Mouse (Mus musculus): Measurements from ENCODE around the gene Btnl6. TPM values are rescaled to one million over a fixed set of nuclear protein-coding genes. Genes with fewer than 3 reads are reported as not detected.
"Not testable (repeated sequence)": the region's sequence is repeated elsewhere in the genome, so short reads cannot be mapped to it uniquely, and the experiment has no call there.

Gene Btnl6
- polyA plus RNA-seq, 1 experiment from 2014 or later, result not detected

DNA sequence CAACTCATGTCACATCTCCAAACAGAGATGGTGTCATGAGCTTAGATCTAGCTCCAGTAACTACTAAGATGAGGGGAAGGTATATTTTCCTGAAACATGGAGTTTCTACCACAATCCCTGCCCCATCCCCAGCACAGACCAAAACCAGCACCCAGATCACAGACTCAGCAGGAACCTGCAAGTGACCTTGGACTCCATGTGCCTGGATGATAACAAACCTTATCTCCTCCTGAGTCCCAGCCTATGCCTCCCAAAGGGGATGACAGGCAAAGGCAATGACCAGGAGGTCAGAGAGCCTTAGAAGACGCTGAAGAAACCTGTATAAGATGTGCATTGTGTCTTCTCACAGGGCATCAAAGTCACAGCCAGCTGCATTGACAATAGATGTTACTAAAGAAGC lies 1.8 kb upstream of the Btnl6 start:
- no peaks in the 10 kb centered on the region for H3K36me3 ChIP-seq (ENCODE audit: control insufficient read depth, insufficient read depth, low read length)
- H3K9me3 ChIP-seq (ENCODE audit: control insufficient read depth, low read length), result no peaks in the 10 kb centered on the region
- H3K4me1 ChIP-seq (ENCODE audit: control insufficient read depth, insufficient read depth, low read length), result no peaks in the 10 kb centered on the region
- no peak overlapping the region for H3K4me2 ChIP-seq (ENCODE audit: low read depth, severe bottlenecking)
- ATAC-seq (ENCODE audit: insufficient number of reproducible peaks, low FRiP score, low TSS enrichment, low read depth), result no peak
- no peak overlapping the region for H3K4me3 ChIP-seq (ENCODE audit: low read depth, low read length)
- no peak overlapping the region for H3K27ac ChIP-seq (replicated peaks; ENCODE audit: low read depth, low read length)
- H3K9ac ChIP-seq (ENCODE audit: low read length), result no peak overlapping the region
- DNase-seq (ENCODE audit: low spot score), result no peak
- H3K27me3 ChIP-seq (ENCODE audit: control insufficient read depth, insufficient read depth, low read length), result no peaks in the 10 kb centered on the region
- WGBS, result 90% methylated on average over 1 of the region's 1 CpGs

DNA sequence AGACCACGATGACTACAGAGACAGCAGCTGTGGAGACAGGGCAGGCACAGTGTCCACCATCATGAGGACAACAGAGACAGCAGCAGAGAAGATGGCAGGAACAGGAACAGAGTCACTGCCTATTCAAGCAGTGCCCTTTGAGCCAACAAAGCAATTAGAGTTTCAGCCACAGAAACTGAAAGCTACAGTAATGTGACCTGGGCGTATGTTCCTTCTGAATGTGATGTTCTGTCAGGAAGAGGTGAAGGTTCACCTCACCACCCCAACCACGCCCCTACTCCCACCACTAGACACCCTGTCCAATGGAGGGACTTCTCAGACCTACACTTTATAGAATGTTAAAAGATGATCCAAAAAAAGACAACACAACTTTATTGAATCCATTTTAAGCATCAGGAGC lies 1.4 kb upstream of the Btnl6 start:
- H3K4me3 ChIP-seq (ENCODE audit: low read depth, low read length); H3K27me3 ChIP-seq (ENCODE audit: control insufficient read depth, insufficient read depth, low read length); H3K4me2 ChIP-seq (ENCODE audit: low read depth, severe bottlenecking); DNase-seq (ENCODE audit: low spot score); ATAC-seq (ENCODE audit: insufficient number of reproducible peaks, low FRiP score, low TSS enrichment, low read depth); H3K4me1 ChIP-seq (ENCODE audit: control insufficient read depth, insufficient read depth, low read length); H3K36me3 ChIP-seq (ENCODE audit: control insufficient read depth, insufficient read depth, low read length); H3K27ac ChIP-seq (replicated peaks; ENCODE audit: low read depth, low read length); H3K9ac ChIP-seq (ENCODE audit: low read length); H3K9me3 ChIP-seq (ENCODE audit: control insufficient read depth, low read length): not testable (repeated sequence)
- WGBS, result 76% methylated on average over 3 of the region's 3 CpGs

DNA sequence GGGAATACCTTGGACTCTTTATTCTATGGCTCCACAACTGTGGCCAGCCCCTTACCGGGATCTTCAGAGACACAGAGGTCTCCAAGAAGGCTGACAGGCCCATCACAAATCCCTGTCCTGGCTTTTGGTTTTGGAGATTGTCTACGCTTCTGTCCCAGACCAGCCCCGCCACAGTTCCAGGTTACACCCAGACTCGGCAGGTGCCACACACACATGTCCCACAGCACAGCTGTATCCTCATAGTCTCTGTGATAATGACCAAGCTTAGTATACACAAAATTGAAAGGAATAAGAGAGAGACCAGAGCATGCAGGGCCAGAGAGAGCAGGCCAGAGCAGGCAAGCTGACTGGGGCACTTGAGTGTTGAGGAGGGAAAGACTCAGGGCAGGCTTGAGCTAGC lies 643 bp upstream of the Btnl6 start:
- Histone ChIP-seq H3K27me3 (ENCODE audit: control insufficient read depth, insufficient read depth, low read length) (no peaks in the 10 kb centered on the region), H3K4me3 (ENCODE audit: low read depth, low read length) (no peak overlapping the region), H3K9me3 (ENCODE audit: control insufficient read depth, low read length) (no peaks in the 10 kb centered on the region), H3K27ac (replicated peaks; ENCODE audit: low read depth, low read length) (no peak overlapping the region), H3K4me1 (ENCODE audit: control insufficient read depth, insufficient read depth, low read length) (no peaks in the 10 kb centered on the region), H3K9ac (ENCODE audit: low read length) (no peak overlapping the region), H3K4me2 (ENCODE audit: low read depth, severe bottlenecking) (no peak overlapping the region), H3K36me3 (ENCODE audit: control insufficient read depth, insufficient read depth, low read length) (no peaks in the 10 kb centered on the region)
- DNase-seq (ENCODE audit: low spot score) (no peak), ATAC-seq (ENCODE audit: insufficient number of reproducible peaks, low FRiP score, low TSS enrichment, low read depth) (no peak)
- 93% methylated on average over 4 of the region's 4 CpGs for WGBS

DNA sequence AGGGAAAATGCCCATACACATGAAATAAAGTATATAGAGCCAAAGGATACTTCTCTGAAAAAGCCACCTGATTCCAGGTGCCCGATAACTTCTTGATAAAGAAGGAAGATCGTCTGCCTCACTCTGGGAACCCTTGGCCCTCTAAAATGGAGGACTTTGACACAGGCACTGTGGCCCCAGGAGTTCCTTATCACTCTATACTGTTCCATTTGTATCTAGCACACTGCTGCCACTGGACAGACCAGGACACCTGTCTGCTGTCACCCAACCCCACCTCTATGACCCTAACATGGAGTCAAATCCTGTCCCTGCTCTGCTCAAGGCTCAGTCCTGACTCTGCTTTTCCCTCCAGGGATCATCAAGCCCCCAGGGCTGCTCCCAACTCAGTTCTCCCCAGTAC lies 638 bp downstream of the Btnl6 start:
- no peaks in the 10 kb centered on the region for H3K9me3 ChIP-seq (ENCODE audit: control insufficient read depth, low read length)
- no peak overlapping the region for H3K4me3 ChIP-seq (ENCODE audit: low read depth, low read length)
- H3K4me1 ChIP-seq (ENCODE audit: control insufficient read depth, insufficient read depth, low read length), result no peaks in the 10 kb centered on the region
- no peak for ATAC-seq (ENCODE audit: insufficient number of reproducible peaks, low FRiP score, low TSS enrichment, low read depth)
- no peak overlapping the region for H3K9ac ChIP-seq (ENCODE audit: low read length)
- H3K36me3 ChIP-seq (ENCODE audit: control insufficient read depth, insufficient read depth, low read length), result no peaks in the 10 kb centered on the region
- no peak overlapping the region for H3K4me2 ChIP-seq (ENCODE audit: low read depth, severe bottlenecking)
- H3K27ac ChIP-seq (replicated peaks; ENCODE audit: low read depth, low read length), result no peak overlapping the region
- no peaks in the 10 kb centered on the region for H3K27me3 ChIP-seq (ENCODE audit: control insufficient read depth, insufficient read depth, low read length)
- no peak for DNase-seq (ENCODE audit: low spot score)
- 88% methylated on average over 2 of the region's 2 CpGs for WGBS

DNA sequence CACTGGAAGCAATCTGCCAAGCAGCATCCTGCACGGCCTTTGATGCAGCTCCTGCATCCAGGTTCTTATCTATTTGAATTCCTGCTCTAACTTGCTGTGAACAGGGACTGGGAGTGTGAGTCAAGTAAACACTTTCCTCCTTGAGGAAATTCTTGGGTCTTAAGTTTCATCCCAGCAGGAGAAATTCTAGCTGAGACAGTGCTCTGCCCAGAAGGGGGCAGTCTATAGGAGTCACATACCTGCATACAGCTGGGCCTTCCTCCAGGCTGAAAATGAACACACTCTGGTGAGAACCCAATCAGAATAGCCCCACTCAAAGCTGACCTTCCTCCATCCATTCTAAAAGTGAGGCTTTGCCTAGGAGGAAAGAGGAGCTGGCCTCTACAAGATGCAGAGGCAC lies 5.4 kb downstream of the Btnl6 start:
- WGBS, result 60% methylated on average over 1 of the region's 1 CpGs
- not testable (repeated sequence) for H3K27me3 ChIP-seq (ENCODE audit: control insufficient read depth, insufficient read depth, low read length); H3K4me3 ChIP-seq (ENCODE audit: low read depth, low read length); H3K9ac ChIP-seq (ENCODE audit: low read length); H3K9me3 ChIP-seq (ENCODE audit: control insufficient read depth, low read length); DNase-seq (ENCODE audit: low spot score); H3K4me2 ChIP-seq (ENCODE audit: low read depth, severe bottlenecking); ATAC-seq (ENCODE audit: insufficient number of reproducible peaks, low FRiP score, low TSS enrichment, low read depth); H3K4me1 ChIP-seq (ENCODE audit: control insufficient read depth, insufficient read depth, low read length); H3K27ac ChIP-seq (replicated peaks; ENCODE audit: low read depth, low read length); H3K36me3 ChIP-seq (ENCODE audit: control insufficient read depth, insufficient read depth, low read length)

DNA sequence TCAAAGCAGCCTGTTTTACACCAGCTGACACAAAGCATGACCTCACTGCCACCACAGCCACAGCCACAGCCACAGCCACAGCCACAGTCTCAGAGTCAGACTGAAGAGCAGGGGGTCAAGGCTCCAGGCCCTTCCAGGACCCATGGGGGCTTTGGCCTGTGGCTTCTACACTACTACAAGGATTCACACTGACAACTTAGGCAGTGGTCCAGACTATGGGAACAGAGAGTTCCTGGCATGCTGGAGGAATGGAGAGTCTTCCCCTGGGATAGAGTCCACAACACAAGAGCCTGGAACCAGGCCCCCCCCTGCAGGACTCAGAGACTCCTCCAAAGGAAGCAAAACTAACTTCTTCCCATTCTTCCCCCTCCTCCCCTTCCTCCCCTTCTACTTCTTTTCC lies 9.6 kb downstream of the Btnl6 start:
- Histone ChIP-seq H3K9ac (ENCODE audit: low read length) (no peak overlapping the region), H3K4me2 (ENCODE audit: low read depth, severe bottlenecking) (no peak overlapping the region), H3K9me3 (ENCODE audit: control insufficient read depth, low read length) (no peaks in the 10 kb centered on the region), H3K4me3 (ENCODE audit: low read depth, low read length) (no peak overlapping the region), H3K27ac (replicated peaks; ENCODE audit: low read depth, low read length) (no peak overlapping the region), H3K36me3 (ENCODE audit: control insufficient read depth, insufficient read depth, low read length) (no peaks in the 10 kb centered on the region), H3K27me3 (ENCODE audit: control insufficient read depth, insufficient read depth, low read length) (no peaks in the 10 kb centered on the region), H3K4me1 (ENCODE audit: control insufficient read depth, insufficient read depth, low read length) (no peaks in the 10 kb centered on the region)
- no peak for ATAC-seq (ENCODE audit: insufficient number of reproducible peaks, low FRiP score, low TSS enrichment, low read depth)
- no peak for DNase-seq (ENCODE audit: low spot score)

DNA sequence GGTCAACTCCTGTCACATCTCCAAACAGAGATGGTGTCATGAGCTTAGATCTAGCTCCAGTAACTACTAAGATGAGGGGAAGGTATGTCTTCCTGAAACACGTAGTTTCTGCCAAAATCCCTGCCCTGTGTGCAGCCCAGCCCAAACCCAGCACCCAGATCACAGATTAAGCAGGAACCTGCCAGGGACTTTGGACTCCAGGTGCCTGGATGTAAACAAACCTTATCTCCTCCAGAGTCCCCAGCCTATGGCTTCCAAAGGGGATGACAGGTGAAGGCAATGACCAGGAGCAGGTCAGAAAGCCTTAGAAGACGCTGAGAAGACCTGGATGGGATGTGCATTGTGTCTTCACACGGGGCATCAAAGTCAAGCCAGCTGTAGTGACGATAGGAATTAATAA lies 19.4 kb downstream of the Btnl6 start:
- not testable (repeated sequence) for H3K9ac ChIP-seq (ENCODE audit: low read length); H3K36me3 ChIP-seq (ENCODE audit: control insufficient read depth, insufficient read depth, low read length); H3K4me2 ChIP-seq (ENCODE audit: low read depth, severe bottlenecking); ATAC-seq (ENCODE audit: insufficient number of reproducible peaks, low FRiP score, low TSS enrichment, low read depth); DNase-seq (ENCODE audit: low spot score); H3K4me1 ChIP-seq (ENCODE audit: control insufficient read depth, insufficient read depth, low read length); H3K27ac ChIP-seq (replicated peaks; ENCODE audit: low read depth, low read length); H3K4me3 ChIP-seq (ENCODE audit: low read depth, low read length); H3K9me3 ChIP-seq (ENCODE audit: control insufficient read depth, low read length); H3K27me3 ChIP-seq (ENCODE audit: control insufficient read depth, insufficient read depth, low read length)
- 78% methylated on average over 2 of the region's 4 CpGs for WGBS

DNA sequence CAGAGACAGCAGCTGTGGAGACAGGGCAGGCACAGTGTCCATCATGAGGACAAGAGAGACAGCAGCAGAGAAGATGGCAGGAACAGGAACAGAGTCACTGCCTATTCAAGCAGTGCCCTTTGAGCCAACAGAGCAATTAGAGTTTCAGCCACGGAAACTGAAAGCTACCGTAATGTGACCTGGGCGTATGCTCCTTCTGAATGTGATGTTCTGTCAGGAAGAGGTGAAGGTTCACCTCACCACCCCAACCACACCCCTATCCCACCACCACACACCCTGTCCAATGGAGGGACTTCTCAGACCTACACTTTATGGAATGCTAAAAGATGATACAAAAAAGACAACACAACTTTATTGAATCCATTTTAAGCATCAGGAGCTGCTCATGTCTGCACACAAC lies 19.8 kb downstream of the Btnl6 start:
- not testable (repeated sequence) for DNase-seq (ENCODE audit: low spot score); H3K9me3 ChIP-seq (ENCODE audit: control insufficient read depth, low read length); H3K27me3 ChIP-seq (ENCODE audit: control insufficient read depth, insufficient read depth, low read length); ATAC-seq (ENCODE audit: insufficient number of reproducible peaks, low FRiP score, low TSS enrichment, low read depth); H3K4me3 ChIP-seq (ENCODE audit: low read depth, low read length); H3K9ac ChIP-seq (ENCODE audit: low read length); H3K4me1 ChIP-seq (ENCODE audit: control insufficient read depth, insufficient read depth, low read length); H3K27ac ChIP-seq (replicated peaks; ENCODE audit: low read depth, low read length); H3K36me3 ChIP-seq (ENCODE audit: control insufficient read depth, insufficient read depth, low read length); H3K4me2 ChIP-seq (ENCODE audit: low read depth, severe bottlenecking)
- WGBS, result 88% methylated on average over 3 of the region's 3 CpGs

DNA sequence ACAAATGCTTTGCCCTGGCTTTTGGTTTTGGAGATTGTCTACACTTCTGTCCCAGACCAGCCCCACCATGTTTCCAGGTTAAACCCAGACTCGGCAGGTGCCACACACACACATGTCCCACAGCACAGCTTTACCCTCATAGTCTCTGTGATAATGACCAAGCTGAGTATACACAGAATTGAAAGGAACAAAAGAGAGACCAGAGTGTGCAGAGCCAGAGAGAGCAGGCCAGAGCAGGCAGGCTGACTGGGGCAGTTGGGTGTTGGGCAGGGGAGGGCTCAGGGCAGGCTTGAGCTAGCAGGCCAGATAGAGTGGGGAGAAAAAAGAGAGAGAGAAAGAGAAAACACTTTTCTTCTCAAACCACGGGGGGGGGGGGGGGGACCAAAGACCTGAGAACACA lies 20.6 kb downstream of the Btnl6 start:
- H3K4me2 ChIP-seq (ENCODE audit: low read depth, severe bottlenecking), result no peak overlapping the region
- no peaks in the 10 kb centered on the region for H3K4me1 ChIP-seq (ENCODE audit: control insufficient read depth, insufficient read depth, low read length)
- 55% methylated on average over 2 of the region's 2 CpGs for WGBS
- no peaks in the 10 kb centered on the region for H3K36me3 ChIP-seq (ENCODE audit: control insufficient read depth, insufficient read depth, low read length)
- H3K9ac ChIP-seq (ENCODE audit: low read length), result no peak overlapping the region
- no peaks in the 10 kb centered on the region for H3K27me3 ChIP-seq (ENCODE audit: control insufficient read depth, insufficient read depth, low read length)
- no peak for DNase-seq (ENCODE audit: low spot score)
- no peak overlapping the region for H3K27ac ChIP-seq (replicated peaks; ENCODE audit: low read depth, low read length)
- ATAC-seq (ENCODE audit: insufficient number of reproducible peaks, low FRiP score, low TSS enrichment, low read depth), result no peak
- no peak overlapping the region for H3K4me3 ChIP-seq (ENCODE audit: low read depth, low read length)
- no peaks in the 10 kb centered on the region for H3K9me3 ChIP-seq (ENCODE audit: control insufficient read depth, low read length)

All from limb, embryonic 11.5 days (tissue).